Mouse (Mus musculus): Measurements from ENCODE around the gene Ciart.
"Not testable (repeated sequence)": the region's sequence is repeated elsewhere in the genome, so short reads cannot be mapped to it uniquely, and the experiment has no call there.

Ciart gene

GRCm38 (mm10) chr3:95901616-95902372, 19.7 kb upstream of the Ciart start:
- no peak for DNase-seq (ENCODE audit: low read depth, low spot score)

- no peak for DNase-seq (ENCODE audit: low read depth, low spot score)
These were observed 17.9 kb upstream of the Ciart start for GRCm38 (mm10) chr3:95899800-95900524.

- DNase-seq (ENCODE audit: low read depth, low spot score): not testable (repeated sequence)
These were observed 13.4 kb upstream of the Ciart start for GRCm38 (mm10) chr3:95895501-95895900.

- DNase-seq (ENCODE audit: low read depth, low spot score): peak; percentile 48
These were observed 12.5 kb upstream of the Ciart start for GRCm38 (mm10) chr3:95894317-95895160.

GRCm38 (mm10) chr3:95893606-95894316, 11.7 kb upstream of the Ciart start, which contains the start of gene Aph1a:
TSS of gene Aph1a (plus strand) at chr3:95893969.
- DNase-seq (ENCODE audit: low read depth, low spot score): peak; percentile 98

- DNase-seq (ENCODE audit: low read depth, low spot score): no peak
These were observed 11.1 kb upstream of the Ciart start for GRCm38 (mm10) chr3:95893126-95893525.

- DNase-seq (ENCODE audit: low read depth, low spot score): no peak
These were observed 10.3 kb upstream of the Ciart start for GRCm38 (mm10) chr3:95892066-95893052.

- DNase-seq (ENCODE audit: low read depth, low spot score): peak; percentile 76
These were observed 9.4 kb upstream of the Ciart start, which contains the start of gene BC028528 for GRCm38 (mm10) chr3:95891211-95892065. TSS of gene BC028528 (minus strand) at chr3:95892005.

- no peak for DNase-seq (ENCODE audit: low read depth, low spot score)
These were observed 7.6 kb upstream of the Ciart start for GRCm38 (mm10) chr3:95889664-95890063.

- no peak for DNase-seq (ENCODE audit: low read depth, low spot score)
These were observed 5.5 kb upstream of the Ciart start for GRCm38 (mm10) chr3:95887596-95887995.

GRCm38 (mm10) chr3:95884400-95884799, 2.3 kb upstream of the Ciart start:
- no peak for DNase-seq (ENCODE audit: low read depth, low spot score)

GRCm38 (mm10) chr3:95882816-95883425, 870 bp upstream of the Ciart start:
- DNase-seq (ENCODE audit: low read depth, low spot score): no peak

- DNase-seq (ENCODE audit: low read depth, low spot score): no peak
These were observed 3.0 kb downstream of the Ciart start for GRCm38 (mm10) chr3:95879063-95879462.

GRCm38 (mm10) chr3:95872048-95872447, 10.0 kb downstream of the Ciart start:
- DNase-seq (ENCODE audit: low read depth, low spot score): peak; percentile 47

- peak; percentile 95 for DNase-seq (ENCODE audit: low read depth, low spot score)
These were observed 10.6 kb downstream of the Ciart start, which contains the start of gene Mrps21 for GRCm38 (mm10) chr3:95871392-95871867. TSS of gene Mrps21 (minus strand) at chr3:95871519.

- DNase-seq (ENCODE audit: low read depth, low spot score): no peak
These were observed 11.1 kb downstream of the Ciart start for GRCm38 (mm10) chr3:95870976-95871375.

GRCm38 (mm10) chr3:95867408-95867807, 14.6 kb downstream of the Ciart start:
- no peak for DNase-seq (ENCODE audit: low read depth, low spot score)

GRCm38 (mm10) chr3:95866071-95866470, 16.0 kb downstream of the Ciart start:
- no peak for DNase-seq (ENCODE audit: low read depth, low spot score)
